Mouse (Mus musculus) megakaryocyte, adult 5-6 weeks (primary cell): ENCODE measurements at regions not wholly inside any gene's neighbourhood (a gene's known extent, or its start where the extent isn't known, plus 50 kb on each side); places are given as distances from the start of the nearest gene placed in this dataset.

Experiments
- ATAC-seq: 2 replicates; pipeline ENCODE4 v1.8.0; 2016; ENCODE audit warnings: mild to moderate bottlenecking, inconsistent platforms; ENCODE audit not compliant: poor library complexity, severe bottlenecking

GRCm38 (mm10) chr5:27963765-27964164 is 107.4 kb upstream of the Insig1 start:
- ATAC-seq = no peak

GRCm38 (mm10) chr5:27995186-27995585 is 76.0 kb upstream of the Insig1 start:
- peak; percentile 70 for ATAC-seq

- no peak for ATAC-seq
Observed at GRCm38 (mm10) chr5:27997751-27998150, 73.4 kb upstream of the Insig1 start.

- no peak for ATAC-seq
Observed at GRCm38 (mm10) chr5:28002922-28003321, 68.2 kb upstream of the Insig1 start.

- ATAC-seq = peak; percentile 70
Observed at GRCm38 (mm10) chr5:28003756-28004486, 67.2 kb upstream of the Insig1 start.

- ATAC-seq = peak; percentile 72
Observed at GRCm38 (mm10) chr5:28004487-28004827, 66.7 kb upstream of the Insig1 start.

- ATAC-seq = no peak
Observed at GRCm38 (mm10) chr5:28009386-28009785, 61.8 kb upstream of the Insig1 start.

GRCm38 (mm10) chr5:28009871-28010270 is 61.3 kb upstream of the Insig1 start:
- ATAC-seq = no peak

GRCm38 (mm10) chr5:28010529-28010928 is 60.6 kb upstream of the Insig1 start:
- no peak for ATAC-seq

- ATAC-seq = no peak
Observed at GRCm38 (mm10) chr5:28012496-28012895, 58.7 kb upstream of the Insig1 start.

GRCm38 (mm10) chr5:28013619-28014273 is 57.4 kb upstream of the Insig1 start:
- ATAC-seq = peak; percentile 62

GRCm38 (mm10) chr5:28019864-28020263 is 51.3 kb upstream of the Insig1 start:
- ATAC-seq = no peak
